Mouse (Mus musculus) bone marrow macrophage, adult 2 months (primary cell): ENCODE data around the gene Ngef.

Experiments used
- CTCF ChIP-seq: IDR thresholded peaks from 2 replicates; pipeline ENCODE4 v1.5.1; 2012; ENCODE audit warnings: low read depth, mild to moderate bottlenecking, low read length, moderate library complexity
- POLR2A ChIP-seq: IDR thresholded peaks from 2 replicates; pipeline ENCODE4 v1.6.1; 2012; ENCODE audit warnings: mild to moderate bottlenecking, low read depth, low read length, borderline replicate concordance

DNA sequence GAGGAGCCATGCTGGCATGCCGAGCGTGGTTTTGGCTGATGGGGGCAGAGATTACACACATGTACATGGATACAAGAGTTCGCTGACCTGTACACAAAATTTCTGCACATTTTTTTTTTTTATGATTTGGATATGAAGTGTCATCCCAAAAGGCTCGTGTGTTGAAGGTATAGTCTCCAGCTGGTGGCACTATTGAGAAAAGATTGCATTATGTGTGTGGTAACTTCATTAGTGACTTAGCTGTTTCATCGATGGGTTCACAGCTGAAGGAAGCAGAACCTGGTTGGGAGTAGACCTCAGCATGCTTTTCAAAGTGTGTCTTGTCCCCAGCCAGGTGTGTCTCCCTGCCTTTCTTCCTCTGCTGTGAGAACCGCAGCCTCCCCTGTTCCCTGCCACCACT is 105.3 kb downstream of the Ngef start:
- TF ChIP-seq CTCF = no peak
- no peak for TF ChIP-seq POLR2A
